Mouse (Mus musculus): ENCODE data around the gene Rnf207. TPM values are rescaled to one million over a fixed set of nuclear protein-coding genes. Genes with fewer than 3 reads are reported as not detected.

Gene Rnf207
- polyA plus RNA-seq, 1 experiment from 2014 or later, result 1.3 TPM

DNA sequence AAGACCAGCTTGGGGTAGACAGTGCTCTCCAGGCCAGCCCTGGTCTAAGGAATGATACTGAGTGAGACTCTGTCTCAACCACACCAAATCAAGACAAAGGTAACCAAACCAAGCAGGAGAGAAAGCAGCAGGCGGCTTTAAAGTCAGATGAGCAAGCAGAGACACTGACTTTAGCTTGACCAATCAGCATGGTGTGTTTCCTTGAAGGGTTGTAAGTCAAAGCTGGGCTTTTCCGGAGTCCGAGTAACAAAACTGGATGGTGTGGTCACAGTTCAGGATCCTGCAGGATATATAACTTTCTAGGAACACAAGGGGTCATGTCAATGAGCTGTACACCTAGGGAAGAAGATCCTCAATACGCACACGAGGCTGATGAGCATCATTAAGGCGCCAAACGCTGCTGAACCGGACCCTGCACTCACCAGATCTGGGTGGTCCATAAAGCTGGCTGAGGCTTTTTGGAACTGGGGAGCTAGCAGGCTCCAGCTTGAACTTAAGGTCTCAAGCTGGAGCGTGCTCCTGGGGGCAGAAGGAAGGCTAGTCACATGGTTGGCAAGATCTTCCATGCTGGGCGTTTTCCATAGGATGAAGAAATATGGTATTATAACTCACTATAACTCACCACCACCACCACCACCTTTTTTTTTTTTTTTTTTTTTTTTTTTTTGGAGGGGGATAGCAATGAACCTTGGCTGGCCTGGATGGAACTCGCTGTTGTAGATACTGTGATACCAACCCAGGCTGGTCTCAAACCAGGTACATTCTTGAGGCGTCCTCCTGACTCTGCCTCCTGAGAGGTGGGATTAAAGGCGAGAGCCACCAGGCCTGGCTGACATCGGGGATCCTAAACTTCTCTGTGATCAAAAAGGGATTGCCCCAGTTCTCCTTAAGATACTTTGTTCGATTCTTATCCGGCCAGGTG lies 6.1 kb upstream of the Rnf207 start:
- H3K27ac ChIP-seq, result peak overlapping the region; percentile 94
- DNase-seq (ENCODE audit: extremely low spot score, low spot score), result no peak
- H3K9me3 ChIP-seq, result no peaks in the 10 kb centered on the region
- WGBS, result 58% methylated on average over 16 of the region's 16 CpGs
- H3K27me3 ChIP-seq (ENCODE audit: poor library complexity, severe bottlenecking), result no peaks in the 10 kb centered on the region
- H3K36me3 ChIP-seq (replicated peaks), result peaks cover 29% of the 10 kb centered on the region
- peaks cover 24% of the 10 kb centered on the region for H3K4me1 ChIP-seq
- peak overlapping the region; percentile 75 for H3K4me3 ChIP-seq

DNA sequence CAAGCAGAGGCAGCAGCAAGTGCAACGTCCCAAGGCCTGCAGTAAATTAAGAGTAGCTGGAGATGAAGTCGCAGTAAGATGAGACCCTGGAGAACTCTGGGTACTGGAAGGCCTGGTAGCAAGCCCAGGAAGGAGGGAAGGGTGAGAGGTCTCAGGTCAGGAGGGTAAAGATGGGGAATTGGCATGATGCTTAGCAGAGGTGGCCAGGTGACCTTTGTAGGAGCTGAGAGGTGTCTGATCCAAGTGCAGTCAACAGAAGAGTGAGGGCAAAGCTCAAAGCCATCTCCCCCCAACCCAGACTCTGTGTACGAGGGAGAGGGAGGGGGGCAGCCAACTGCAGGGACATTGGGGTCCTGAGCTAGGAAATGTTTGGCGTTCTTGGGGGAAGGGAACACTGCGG lies 2.7 kb upstream of the Rnf207 start:
- no peak for DNase-seq (ENCODE audit: extremely low spot score, low spot score)
- Histone ChIP-seq H3K27me3 (ENCODE audit: poor library complexity, severe bottlenecking) (peaks cover 26% of the 10 kb centered on the region), H3K4me1 (peaks cover 18% of the 10 kb centered on the region), H3K36me3 (replicated peaks) (no peaks in the 10 kb centered on the region), H3K4me3 (no peak overlapping the region), H3K27ac (no peak overlapping the region), H3K9me3 (no peaks in the 10 kb centered on the region)
- 63% methylated on average over 5 of the region's 5 CpGs for WGBS

DNA sequence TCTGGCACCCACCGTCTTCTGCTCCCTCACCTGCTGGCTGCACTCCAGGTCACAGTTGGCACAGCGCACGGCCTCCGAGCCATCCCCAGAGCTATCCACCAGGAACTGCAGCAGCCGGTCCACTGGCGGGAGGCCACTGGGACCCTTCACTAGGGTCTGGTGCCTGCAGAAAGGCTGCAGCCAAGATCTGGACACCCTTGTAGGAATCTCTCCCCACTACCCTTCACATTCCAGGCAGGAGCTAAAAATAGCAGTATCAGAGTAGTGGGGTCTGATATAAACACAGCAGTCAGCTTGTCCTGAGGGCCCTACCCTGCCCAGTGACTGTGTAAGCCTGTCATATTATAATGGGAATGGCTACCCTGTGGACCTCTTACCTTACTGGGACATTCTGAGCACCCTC lies 1.2 kb downstream of the Rnf207 start:
- Histone ChIP-seq H3K36me3 (replicated peaks) (no peaks in the 10 kb centered on the region), H3K4me1 (peaks cover 48% of the 10 kb centered on the region), H3K9me3 (no peaks in the 10 kb centered on the region), H3K27ac (no peak overlapping the region), H3K4me3 (no peak overlapping the region), H3K27me3 (ENCODE audit: poor library complexity, severe bottlenecking) (peaks cover 64% of the 10 kb centered on the region)
- DNase-seq (ENCODE audit: extremely low spot score, low spot score), result no peak
- 85% methylated on average over 6 of the region's 6 CpGs for WGBS

DNA sequence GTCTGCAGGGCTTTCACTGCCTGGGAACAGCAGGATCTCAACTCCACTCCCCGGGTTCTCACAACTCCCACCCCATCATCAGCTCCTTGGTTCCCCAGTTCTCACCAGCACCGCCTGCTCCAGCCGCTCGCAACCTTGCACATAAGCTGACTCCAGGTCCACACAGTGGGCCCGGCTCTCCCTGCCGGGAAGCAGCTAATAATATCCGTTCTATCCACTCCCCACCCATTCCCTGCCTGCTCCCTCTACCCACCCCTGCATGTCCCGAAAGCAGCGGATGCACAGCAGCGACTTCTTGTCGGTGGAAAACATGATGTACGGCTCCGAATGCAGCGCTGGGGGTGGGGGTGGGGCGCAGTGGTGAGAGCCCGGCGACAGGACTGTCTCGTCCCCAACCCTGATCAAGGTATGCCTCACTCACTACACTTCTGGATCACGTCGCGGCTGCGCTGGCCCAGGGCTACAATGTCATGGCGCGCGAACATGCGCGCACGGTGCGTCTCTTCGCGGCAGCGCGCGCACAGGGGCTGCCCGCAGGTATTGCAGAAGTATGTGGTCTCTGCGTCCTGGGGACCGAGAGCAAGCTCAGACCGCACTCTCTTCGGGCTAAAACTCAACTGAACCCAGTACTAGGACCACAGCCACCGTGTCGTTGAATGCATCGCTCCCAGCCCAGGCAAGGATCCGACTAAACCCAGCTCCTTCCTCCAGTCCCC lies 3.1 kb downstream of the Rnf207 start:
- DNase-seq (ENCODE audit: extremely low spot score, low spot score), result no peak
- peak overlapping the region; percentile 41 for H3K4me3 ChIP-seq
- WGBS, result under 1% methylated on average over 43 of the region's 43 CpGs
- H3K9me3 ChIP-seq, result no peaks in the 10 kb centered on the region
- H3K4me1 ChIP-seq, result peaks cover 53% of the 10 kb centered on the region
- peaks cover 84% of the 10 kb centered on the region for H3K27me3 ChIP-seq (ENCODE audit: poor library complexity, severe bottlenecking)
- no peak overlapping the region for H3K27ac ChIP-seq
- H3K36me3 ChIP-seq (replicated peaks), result no peaks in the 10 kb centered on the region

DNA sequence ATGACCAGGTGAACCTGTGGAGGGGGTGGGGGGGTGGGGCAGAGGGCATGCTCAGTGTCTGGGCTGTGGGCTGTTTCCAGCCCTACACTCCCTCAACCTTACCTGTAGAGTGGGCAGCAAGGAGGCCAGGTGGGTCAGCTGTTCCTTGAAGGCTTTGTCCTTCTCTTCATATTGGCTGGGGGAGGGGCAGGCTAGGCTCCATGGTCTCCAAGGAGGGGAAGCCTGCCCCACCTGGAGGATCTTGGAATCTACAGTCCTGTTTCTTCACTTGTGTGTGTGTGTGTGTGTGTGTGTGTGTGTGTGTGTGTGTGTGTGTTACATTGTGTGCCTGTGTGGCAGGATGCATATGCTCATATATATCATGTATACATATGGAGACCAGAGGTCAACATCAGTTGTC lies 4.9 kb downstream of the Rnf207 start:
- DNase-seq (ENCODE audit: extremely low spot score, low spot score), result no peak
- no peaks in the 10 kb centered on the region for H3K9me3 ChIP-seq
- peak overlapping the region; percentile 47 for H3K4me3 ChIP-seq
- H3K27ac ChIP-seq, result no peak overlapping the region
- H3K4me1 ChIP-seq, result peaks cover 51% of the 10 kb centered on the region
- H3K36me3 ChIP-seq (replicated peaks), result peaks cover 3% of the 10 kb centered on the region
- peaks cover 100% of the 10 kb centered on the region for H3K27me3 ChIP-seq (ENCODE audit: poor library complexity, severe bottlenecking)

DNA sequence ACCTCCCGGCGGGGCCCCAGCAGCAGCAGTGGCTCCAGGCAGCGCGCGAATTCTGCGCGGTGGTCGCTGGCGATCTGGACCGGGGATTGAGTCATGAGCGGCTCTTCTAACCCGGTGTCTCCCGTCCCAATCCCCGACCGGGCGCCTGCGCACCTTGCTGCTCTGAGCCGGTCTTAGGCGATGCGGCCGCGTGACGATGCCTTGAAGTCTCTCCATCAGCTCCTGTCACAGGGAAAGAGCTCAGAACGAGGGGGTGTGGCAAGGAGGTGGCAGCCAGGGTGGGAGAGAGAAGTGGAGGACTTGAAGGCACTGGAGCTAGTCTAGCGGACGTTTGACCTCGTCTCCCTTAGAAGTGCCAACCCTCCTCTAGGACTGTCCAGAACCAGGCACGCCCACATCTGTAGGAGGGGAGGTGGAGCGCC lies 5.6 kb downstream of the Rnf207 start:
- Histone ChIP-seq H3K36me3 (replicated peaks) (peaks cover 6% of the 10 kb centered on the region), H3K4me3 (peak overlapping the region; percentile 47), H3K27ac (0 out of 2 replicates have a peak overlapping the region, but pooled peaks have one; percentile 30), H3K4me1 (peaks cover 44% of the 10 kb centered on the region), H3K27me3 (ENCODE audit: poor library complexity, severe bottlenecking) (peaks cover 97% of the 10 kb centered on the region), H3K9me3 (no peaks in the 10 kb centered on the region)
- 1% methylated on average over 29 of the region's 29 CpGs for WGBS
- no peak for DNase-seq (ENCODE audit: extremely low spot score, low spot score)

DNA sequence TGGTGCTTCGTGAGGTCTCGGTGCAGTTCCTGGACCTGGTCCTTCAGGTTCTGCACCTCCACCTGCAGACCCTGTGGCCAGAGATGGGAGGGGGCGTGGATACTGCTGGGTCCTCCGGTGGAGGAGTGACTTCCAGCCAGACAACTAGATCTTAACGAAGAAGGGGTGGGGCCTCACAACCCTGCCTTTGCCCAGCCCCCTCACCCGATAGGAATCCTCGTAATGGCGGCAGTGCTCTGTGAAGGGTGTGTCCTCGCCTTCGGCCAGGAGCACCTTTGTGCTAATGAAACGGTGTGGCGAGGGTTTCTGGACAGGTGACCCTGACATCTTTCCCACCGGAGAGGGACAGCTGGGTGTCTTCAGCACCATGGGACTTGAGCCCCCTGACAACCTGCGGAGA lies 6.6 kb downstream of the Rnf207 start:
- WGBS, result 3% methylated on average over 14 of the region's 14 CpGs
- no peaks in the 10 kb centered on the region for H3K9me3 ChIP-seq
- no peak overlapping the region for H3K27ac ChIP-seq
- no peak for DNase-seq (ENCODE audit: extremely low spot score, low spot score)
- H3K27me3 ChIP-seq (ENCODE audit: poor library complexity, severe bottlenecking), result peaks cover 86% of the 10 kb centered on the region
- peaks cover 41% of the 10 kb centered on the region for H3K4me1 ChIP-seq
- peak overlapping the region; percentile 47; the same call in 1 of the 2 replicates for H3K4me3 ChIP-seq
- peaks cover 9% of the 10 kb centered on the region for H3K36me3 ChIP-seq (replicated peaks)

DNA sequence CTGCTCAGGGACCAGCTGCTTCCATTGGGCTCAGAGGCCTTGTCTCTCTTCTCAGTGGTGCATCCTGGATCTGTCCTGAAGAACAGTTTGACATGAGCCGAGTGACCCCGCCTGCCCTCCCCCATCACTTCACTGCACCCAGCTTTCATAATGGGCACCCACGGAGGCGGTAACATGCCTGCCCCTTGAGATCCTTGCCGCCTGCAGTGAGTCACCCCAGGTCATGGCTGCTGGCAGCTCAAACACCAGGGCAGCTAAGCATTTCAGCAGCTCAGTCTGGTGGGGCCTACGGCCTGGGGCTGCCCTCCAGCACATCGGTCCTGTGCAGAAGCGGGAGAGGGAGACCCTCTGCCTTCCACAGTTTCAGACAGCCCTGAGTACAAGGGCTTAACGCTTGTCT lies 11.3 kb downstream of the Rnf207 start:
- Histone ChIP-seq H3K4me3 (no peak overlapping the region), H3K27ac (no peak overlapping the region), H3K36me3 (replicated peaks) (peaks cover 42% of the 10 kb centered on the region), H3K4me1 (peaks cover 9% of the 10 kb centered on the region), H3K9me3 (no peaks in the 10 kb centered on the region), H3K27me3 (ENCODE audit: poor library complexity, severe bottlenecking) (peaks cover 40% of the 10 kb centered on the region)
- no peak for DNase-seq (ENCODE audit: extremely low spot score, low spot score)
- 81% methylated on average over 9 of the region's 9 CpGs for WGBS

DNA sequence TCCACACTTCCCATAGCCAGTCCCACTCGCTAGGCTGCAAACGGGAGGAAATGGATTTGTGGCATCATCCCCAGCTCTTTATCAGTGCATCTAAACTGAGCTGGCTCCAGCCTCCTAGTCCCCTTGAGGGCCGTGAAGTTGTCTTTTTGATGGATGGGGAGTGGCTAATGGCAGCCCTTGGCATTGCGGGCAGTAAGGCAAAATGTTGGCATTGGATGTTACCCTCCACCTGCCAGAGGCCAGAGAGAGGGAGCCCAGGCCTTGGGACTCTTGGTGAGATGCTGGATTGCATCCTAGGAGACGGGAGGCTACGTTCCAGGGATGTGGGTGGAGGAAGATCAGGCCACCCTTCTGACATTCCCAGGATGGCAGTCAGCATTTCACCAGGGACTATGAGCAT lies 12.8 kb downstream of the Rnf207 start:
- no peak for DNase-seq (ENCODE audit: extremely low spot score, low spot score)
- 93% methylated on average over 6 of the region's 6 CpGs for WGBS
- Histone ChIP-seq H3K27ac (no peak overlapping the region), H3K9me3 (no peaks in the 10 kb centered on the region), H3K4me3 (no peak overlapping the region), H3K27me3 (ENCODE audit: poor library complexity, severe bottlenecking) (peaks cover 24% of the 10 kb centered on the region), H3K4me1 (no peaks in the 10 kb centered on the region), H3K36me3 (replicated peaks) (peaks cover 57% of the 10 kb centered on the region)

DNA sequence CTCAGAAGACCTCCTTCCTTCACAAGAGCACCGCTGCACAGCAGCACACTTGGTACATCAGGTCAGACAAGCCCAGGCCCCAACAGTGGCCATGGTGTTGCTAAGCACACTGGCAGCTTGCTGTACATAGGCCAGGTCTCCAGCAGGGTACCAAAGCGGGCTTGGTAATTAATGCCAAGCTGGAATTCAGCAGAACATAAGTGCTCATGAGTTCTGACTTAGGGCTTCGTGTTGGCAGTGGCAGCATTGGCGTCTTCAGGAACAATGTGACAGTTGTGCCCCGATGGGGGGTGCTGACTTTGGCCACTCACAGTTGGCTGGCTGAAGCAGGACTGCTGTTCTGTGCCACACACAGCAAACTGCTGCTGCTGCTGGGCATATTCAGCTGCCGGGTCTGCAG lies 14.1 kb downstream of the Rnf207 start:
- no peaks in the 10 kb centered on the region for H3K9me3 ChIP-seq
- no peaks in the 10 kb centered on the region for H3K4me1 ChIP-seq
- 94% methylated on average over 6 of the region's 6 CpGs for WGBS
- H3K4me3 ChIP-seq, result no peak overlapping the region
- peaks cover 70% of the 10 kb centered on the region for H3K36me3 ChIP-seq (replicated peaks)
- no peak for DNase-seq (ENCODE audit: extremely low spot score, low spot score)
- H3K27ac ChIP-seq, result no peak overlapping the region
- H3K27me3 ChIP-seq (ENCODE audit: poor library complexity, severe bottlenecking), result peaks cover 11% of the 10 kb centered on the region

DNA sequence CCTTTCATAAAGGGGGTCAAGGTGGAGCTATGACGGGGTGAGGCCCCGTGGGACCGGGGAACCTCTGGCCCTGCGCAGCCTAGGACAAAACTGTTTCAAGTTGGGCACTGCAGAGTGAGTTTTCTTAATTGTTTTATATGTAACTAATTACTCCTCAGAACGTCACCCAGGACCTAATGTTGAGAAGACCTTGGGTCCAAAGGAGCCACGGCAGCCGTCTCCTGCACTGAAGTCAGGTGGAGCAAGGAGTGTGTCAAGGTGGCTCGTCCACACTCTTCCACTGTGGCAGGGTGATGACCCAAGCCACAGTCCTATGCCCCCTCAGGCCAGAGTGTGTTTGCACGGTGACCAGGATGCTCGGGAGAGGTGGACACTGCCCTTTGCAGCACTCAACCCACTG lies 15.6 kb downstream of the Rnf207 start:
- WGBS, result 91% methylated on average over 10 of the region's 10 CpGs
- Histone ChIP-seq H3K36me3 (replicated peaks) (peaks cover 67% of the 10 kb centered on the region), H3K4me1 (peaks cover 9% of the 10 kb centered on the region)

DNA sequence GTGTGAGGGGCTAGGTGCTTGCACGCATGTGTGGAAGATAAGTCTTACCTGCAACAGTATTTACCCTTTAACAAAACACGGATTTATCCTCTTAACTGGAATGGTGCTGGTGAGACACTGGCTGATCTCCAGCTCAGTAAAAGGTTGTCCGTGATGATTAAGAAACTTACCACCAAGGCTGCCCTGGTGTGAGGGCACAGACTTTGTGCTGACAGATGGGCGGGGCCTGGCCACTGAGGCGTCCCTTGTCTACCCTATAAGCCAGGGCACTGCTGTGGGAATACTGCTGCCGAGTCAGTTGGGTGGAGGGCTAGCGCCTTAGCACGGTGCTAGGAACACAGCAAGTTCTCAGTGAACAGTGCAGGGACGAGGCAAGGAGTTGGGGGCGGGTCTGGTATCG lies 16.8 kb downstream of the Rnf207 start:
- Histone ChIP-seq H3K4me1 (peaks cover 16% of the 10 kb centered on the region), H3K4me3 (no peak overlapping the region), H3K27ac (no peak overlapping the region), H3K9me3 (no peaks in the 10 kb centered on the region), H3K27me3 (ENCODE audit: poor library complexity, severe bottlenecking) (peaks cover 8% of the 10 kb centered on the region; the same call in 1 of the 2 replicates), H3K36me3 (replicated peaks) (peaks cover 63% of the 10 kb centered on the region)
- no peak for DNase-seq (ENCODE audit: extremely low spot score, low spot score)
- 75% methylated on average over 11 of the region's 11 CpGs for WGBS

More for the DNA sequence above, 15.6 kb downstream of the Rnf207 start:
- no peak for DNase-seq (ENCODE audit: extremely low spot score, low spot score)
- Histone ChIP-seq H3K27ac (no peak overlapping the region), H3K27me3 (ENCODE audit: poor library complexity, severe bottlenecking) (peaks cover 8% of the 10 kb centered on the region; the same call in 1 of the 2 replicates), H3K9me3 (no peaks in the 10 kb centered on the region), H3K4me3 (no peak overlapping the region)

DNA sequence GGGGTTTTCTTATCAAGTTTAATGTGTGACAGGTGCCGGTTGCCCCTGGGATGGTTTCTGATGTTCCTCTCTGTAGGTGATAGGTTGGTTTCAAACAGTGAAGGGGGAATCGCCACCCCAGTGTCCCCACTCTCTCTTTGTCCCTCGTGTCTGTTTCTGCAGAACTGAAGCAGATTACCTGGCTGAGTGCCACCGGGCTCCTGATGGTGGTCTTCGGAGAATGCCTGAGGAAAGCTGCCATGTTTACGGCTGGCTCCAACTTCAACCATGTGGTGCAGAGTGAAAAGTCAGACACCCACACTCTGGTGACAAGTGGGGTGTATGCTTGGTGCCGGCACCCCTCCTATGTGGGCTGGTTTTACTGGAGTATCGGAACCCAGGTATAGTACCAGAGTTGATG lies 18.4 kb downstream of the Rnf207 start:
- Histone ChIP-seq H3K4me1 (peaks cover 32% of the 10 kb centered on the region), H3K4me3 (no peak overlapping the region), H3K27me3 (ENCODE audit: poor library complexity, severe bottlenecking) (peaks cover 21% of the 10 kb centered on the region), H3K36me3 (replicated peaks) (peaks cover 58% of the 10 kb centered on the region), H3K9me3 (no peaks in the 10 kb centered on the region), H3K27ac (no peak overlapping the region)
- no peak for DNase-seq (ENCODE audit: extremely low spot score, low spot score)
- 91% methylated on average over 8 of the region's 8 CpGs for WGBS
